Mouse (Mus musculus) olfactory bulb, adult 2 months (tissue): ENCODE measurements around the gene Gjc1.

Source experiments
- CTCF ChIP-seq: fragments of 200-500 bp; IDR thresholded peaks from 2 replicates; pipeline ENCODE4 v1.5.1; 2012; ENCODE audit warnings: low read depth, mild to moderate bottlenecking, low read length, moderate library complexity; ENCODE audit not compliant: insufficient read depth
- POLR2A ChIP-seq: fragments of 200-500 bp; IDR thresholded peaks from 2 replicates; pipeline ENCODE4 v1.6.1; 2012; ENCODE audit warnings: mild to moderate bottlenecking, low read depth, low read length, moderate library complexity; ENCODE audit not compliant: insufficient read depth

GRCm38 (mm10) chr11:102826476-102826875 lies 7.0 kb upstream of the Gjc1 start:
- TF ChIP-seq CTCF (no peak), POLR2A (no peak)
